Mouse (Mus musculus) stomach, postnatal 0 days (tissue): ENCODE measurements at regions not wholly inside any gene's neighbourhood (a gene's known extent, or its start where the extent isn't known, plus 50 kb on each side); places are given as distances from the start of the nearest gene placed in this dataset.

ENCODE experiments used
- CTCF ChIP-seq: IDR thresholded peaks from 2 replicates; pipeline ENCODE4 v1.5.1; 2016; ENCODE audit warnings: antibody characterized with exemption, low read depth, mild to moderate bottlenecking, moderate library complexity
- EP300 ChIP-seq: optimal IDR thresholded peaks from 2 replicates; pipeline ENCODE3; 2016; ENCODE audit warnings: antibody characterized with exemption

GRCm38 (mm10) chr8:79554311-79554710 lies 85.1 kb upstream of the Otud4 start:
- no peak for TF ChIP-seq EP300
- no peak for TF ChIP-seq CTCF
